ENCODE assay signal across 18 mouse cellular contexts in genomic region chr1:99967300-99968089, GRCm38 (mm10).
"Had no signal": no experiment of that assay in that cellular context is flagged by ENCODE, and none has a peak within 500 bp of the region (broad histone marks: within the 10 kb centered on the region; RNA-seq: fewer than 3 reads in every experiment).

No protein-coding gene starts in this region.

- H3K4me2 ChIP-seq: limb, embryonic 13.5 days; liver, embryonic 12.5 days; liver, embryonic 15.5 days; lung, embryonic 15.5 days; midbrain, embryonic 11.5 days had no signal

- H3K9ac ChIP-seq: limb, embryonic 13.5 days; liver, embryonic 12.5 days; liver, embryonic 15.5 days; lung, embryonic 15.5 days had no signal

- H3K36me3 ChIP-seq: limb, embryonic 10.5 days; limb, embryonic 13.5 days; liver, embryonic 12.5 days; liver, embryonic 15.5 days; lung, embryonic 15.5 days had no signal

- H3K27ac ChIP-seq: layer of hippocampus, adult 2 months; limb, embryonic 10.5 days; limb, embryonic 13.5 days; liver, embryonic 12.5 days; liver, embryonic 15.5 days; lung, embryonic 15.5 days had no signal

- H3K4me1 ChIP-seq: limb, embryonic 10.5 days; limb, embryonic 13.5 days; liver, embryonic 12.5 days; liver, embryonic 15.5 days; lung, embryonic 15.5 days; megakaryocyte, embryonic 14.5 days had no signal

- H3K4me3 ChIP-seq: layer of hippocampus, adult 2 months; limb, embryonic 10.5 days; limb, embryonic 13.5 days; liver, embryonic 12.5 days; liver, embryonic 15.5 days; lung, embryonic 15.5 days; megakaryocyte, embryonic 14.5 days had no signal

- ATAC-seq: liver, embryonic 12.5 days had no signal

- H3K9me3 ChIP-seq: limb, embryonic 10.5 days; limb, embryonic 13.5 days; liver, embryonic 12.5 days; liver, embryonic 15.5 days; lung, embryonic 15.5 days; megakaryocyte, embryonic 14.5 days had no signal

- H3K27me3 ChIP-seq: limb, embryonic 13.5 days; liver, embryonic 12.5 days; liver, embryonic 15.5 days; lung, embryonic 15.5 days; megakaryocyte, embryonic 14.5 days had no signal

- DNase-seq: kidney, postnatal 14 days; kidney, postnatal 4 days; layer of hippocampus, adult 9-11 months; liver; lung, adult 18-20 months; lung, postnatal 10 days; lung, postnatal 36 days; midbrain, embryonic 14.5 days; thymus, adult 18-20 months; thymus, postnatal 36 days had no signal
